Mouse (Mus musculus): ENCODE measurements around the gene Fuca1. TPM values are rescaled to one million over a fixed set of nuclear protein-coding genes. Genes with fewer than 3 reads are reported as not detected.
A peak's percentile ranks its signal among the peaks of the same experiment; 100 is the strongest.
"Not testable (repeated sequence)": the region's sequence is repeated elsewhere in the genome, so short reads cannot be mapped to it uniquely, and the experiment has no call there.

The Fuca1 gene
- total RNA-seq, 2 experiments from 2014 or later = 68.2 to 116 TPM

GRCm38 (mm10) chr4:135919280-135919639, 1.3 kb upstream of the Fuca1 start:
- peak; percentile 28 for ATAC-seq (replicated peaks; ENCODE audit: poor library complexity, severe bottlenecking)

- no peak for ATAC-seq (replicated peaks; ENCODE audit: poor library complexity, severe bottlenecking)
These were observed 954 bp downstream of the Fuca1 start for GRCm38 (mm10) chr4:135921257-135922120.

GRCm38 (mm10) chr4:135922190-135922589, 1.7 kb downstream of the Fuca1 start:
- ATAC-seq (replicated peaks; ENCODE audit: poor library complexity, severe bottlenecking) = no peak

GRCm38 (mm10) chr4:135924418-135924817, 3.9 kb downstream of the Fuca1 start:
- ATAC-seq (replicated peaks; ENCODE audit: poor library complexity, severe bottlenecking) = no peak

- ATAC-seq (replicated peaks; ENCODE audit: poor library complexity, severe bottlenecking) = no peak
These were observed 4.8 kb downstream of the Fuca1 start for GRCm38 (mm10) chr4:135925341-135925740.

GRCm38 (mm10) chr4:135926195-135926808, 5.8 kb downstream of the Fuca1 start:
- no peak for ATAC-seq (replicated peaks; ENCODE audit: poor library complexity, severe bottlenecking)

- no peak for ATAC-seq (replicated peaks; ENCODE audit: poor library complexity, severe bottlenecking)
These were observed 6.3 kb downstream of the Fuca1 start for GRCm38 (mm10) chr4:135926861-135927260.

- no peak for ATAC-seq (replicated peaks; ENCODE audit: poor library complexity, severe bottlenecking)
These were observed 7.8 kb downstream of the Fuca1 start for GRCm38 (mm10) chr4:135928376-135928775.

GRCm38 (mm10) chr4:135929405-135929804, 8.9 kb downstream of the Fuca1 start:
- no peak for ATAC-seq (replicated peaks; ENCODE audit: poor library complexity, severe bottlenecking)

- no peak for ATAC-seq (replicated peaks; ENCODE audit: poor library complexity, severe bottlenecking)
These were observed 9.3 kb downstream of the Fuca1 start for GRCm38 (mm10) chr4:135929828-135930227.

GRCm38 (mm10) chr4:135930239-135930638, 9.7 kb downstream of the Fuca1 start:
- ATAC-seq (replicated peaks; ENCODE audit: poor library complexity, severe bottlenecking) = no peak

- peak; percentile 40; the same call in 1 of the 2 replicates for ATAC-seq (replicated peaks; ENCODE audit: poor library complexity, severe bottlenecking)
These were observed 11.3 kb downstream of the Fuca1 start for GRCm38 (mm10) chr4:135931832-135932231.

GRCm38 (mm10) chr4:135934708-135935500, 14.4 kb downstream of the Fuca1 start:
- no peak for ATAC-seq (replicated peaks; ENCODE audit: poor library complexity, severe bottlenecking)

GRCm38 (mm10) chr4:135935502-135935901, 15.0 kb downstream of the Fuca1 start:
- ATAC-seq (replicated peaks; ENCODE audit: poor library complexity, severe bottlenecking) = no peak

- no peak for ATAC-seq (replicated peaks; ENCODE audit: poor library complexity, severe bottlenecking)
These were observed 18.3 kb downstream of the Fuca1 start for GRCm38 (mm10) chr4:135938858-135939257.

GRCm38 (mm10) chr4:135941026-135941425, 20.5 kb downstream of the Fuca1 start:
- ATAC-seq (replicated peaks; ENCODE audit: poor library complexity, severe bottlenecking) = not testable (repeated sequence)

- ATAC-seq (replicated peaks; ENCODE audit: poor library complexity, severe bottlenecking) = peak; percentile 37
These were observed 21.7 kb downstream of the Fuca1 start for GRCm38 (mm10) chr4:135942193-135942592.

GRCm38 (mm10) chr4:135943389-135943788, 22.9 kb downstream of the Fuca1 start:
- no peak for ATAC-seq (replicated peaks; ENCODE audit: poor library complexity, severe bottlenecking)

- peak; percentile 73 for ATAC-seq (replicated peaks; ENCODE audit: poor library complexity, severe bottlenecking)
These were observed 25.2 kb downstream of the Fuca1 start for GRCm38 (mm10) chr4:135945706-135946105.

- peak; percentile 84 for ATAC-seq (replicated peaks; ENCODE audit: poor library complexity, severe bottlenecking)
These were observed 25.7 kb downstream of the Fuca1 start, which contains the start of gene Hmgcl for GRCm38 (mm10) chr4:135946278-135946658. TSS of gene Hmgcl (plus strand) at chr4:135946448.

All from granulocyte monocyte progenitor cell, adult 5-6 weeks (primary cell).